Mouse (Mus musculus) layer of hippocampus, postnatal 25 days (tissue): ENCODE measurements around the gene Fbh1. TPM values are rescaled to one million over a fixed set of nuclear protein-coding genes. Genes with fewer than 3 reads are reported as not detected.
A peak's percentile ranks its signal among the peaks of the same experiment; 100 is the strongest.

Experiments
- DNase-seq, 2 experiments: peaks; one replicate each; pipeline ENCODE4 v3.0.0; 2022; ENCODE audit warnings: mixed read lengths in 2 of 2, low spot score in 1 of 2; ENCODE audit errors: extremely low spot score in 1 of 2
- total RNA-seq, 2 experiments: library from RNA; stranded (reverse); gene quantifications; 2 replicates each; pipeline ENCODE4 v1.2.3; 2021

Gene Fbh1
- total RNA-seq, result 10 to 100 TPM; 79.7 to 81.8 TPM

DNA sequence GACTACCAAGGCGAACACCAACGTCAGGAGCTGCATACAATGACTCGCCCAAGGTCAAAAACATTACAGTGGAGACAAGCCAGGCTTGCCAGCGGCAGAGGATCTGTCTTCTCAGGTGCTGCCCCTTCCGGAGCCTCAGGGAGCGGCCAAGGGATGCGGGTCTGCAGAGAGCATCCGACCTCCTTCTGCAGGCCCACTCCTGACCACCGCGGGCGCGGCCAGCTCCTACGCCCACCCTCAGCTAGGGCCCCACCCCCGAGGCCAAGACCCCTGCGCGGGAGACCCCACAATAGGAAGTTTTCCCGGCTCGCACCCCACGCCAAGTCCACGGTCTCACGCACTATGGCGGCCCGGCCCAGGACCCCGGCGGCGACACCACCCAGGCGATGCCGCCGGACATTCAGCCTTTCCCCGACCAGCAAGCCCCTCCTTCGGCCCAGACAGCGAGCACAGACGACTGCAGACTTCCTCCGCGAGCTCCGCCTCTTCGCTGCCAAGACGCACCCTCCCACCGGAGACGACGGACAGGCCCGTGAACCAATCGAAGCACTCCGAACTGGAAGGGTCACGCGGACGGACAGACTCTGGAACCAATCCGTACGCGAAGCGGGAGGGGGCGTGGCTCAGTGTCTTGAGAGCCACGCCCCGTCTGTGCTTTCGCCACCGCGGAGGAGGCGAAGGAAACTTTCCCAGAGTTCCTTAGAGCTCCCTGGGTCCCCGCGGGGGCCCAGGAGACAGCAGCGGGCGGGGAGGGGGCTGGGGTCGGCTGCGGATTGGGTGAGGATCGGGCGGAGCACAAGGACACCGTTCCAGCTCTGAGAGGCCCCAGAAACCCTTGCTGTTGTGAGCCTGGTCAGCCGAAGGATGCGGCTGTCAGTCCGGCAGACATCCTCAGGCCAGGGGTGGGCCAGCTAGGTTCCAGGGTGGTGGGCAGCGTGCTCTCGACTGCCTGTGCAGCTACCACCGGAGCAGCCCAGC is at the start of gene Fbh1, which contains the start of gene Ankrd16:
TSS of gene Fbh1 (minus strand) at position 492 of the 978 bp plus-strand sequence.
TSS of gene Ankrd16 (plus strand) at position 786 of the 978 bp plus-strand sequence.
- DNase-seq, result peak; percentile 100

GRCm38 (mm10) chr2:11801299-11801930 is 24.0 kb upstream of the Fbh1 start:
- DNase-seq, result no peak

DNA sequence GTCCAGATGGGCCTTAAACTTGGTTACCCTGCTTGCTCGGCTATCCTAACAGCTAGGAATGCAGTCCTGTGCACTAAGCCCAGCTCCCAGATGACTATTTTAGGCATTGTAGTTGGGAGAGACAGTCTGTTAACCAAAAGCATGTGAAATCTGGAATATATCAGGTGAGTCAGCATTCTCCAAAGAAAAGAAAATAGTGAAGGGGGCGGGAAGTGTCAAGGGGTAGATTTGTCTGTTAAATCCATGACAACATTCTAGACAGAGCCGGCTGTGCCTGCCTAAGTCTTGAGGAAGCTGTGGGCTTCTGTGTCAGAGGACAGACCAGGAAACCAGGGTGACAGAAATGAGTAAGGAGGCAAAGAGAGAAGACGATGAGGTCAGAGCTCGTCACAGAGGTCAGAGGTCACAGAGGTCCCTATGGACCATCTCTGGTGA is 20.6 kb upstream of the Fbh1 start:
- no peak for DNase-seq

DNA sequence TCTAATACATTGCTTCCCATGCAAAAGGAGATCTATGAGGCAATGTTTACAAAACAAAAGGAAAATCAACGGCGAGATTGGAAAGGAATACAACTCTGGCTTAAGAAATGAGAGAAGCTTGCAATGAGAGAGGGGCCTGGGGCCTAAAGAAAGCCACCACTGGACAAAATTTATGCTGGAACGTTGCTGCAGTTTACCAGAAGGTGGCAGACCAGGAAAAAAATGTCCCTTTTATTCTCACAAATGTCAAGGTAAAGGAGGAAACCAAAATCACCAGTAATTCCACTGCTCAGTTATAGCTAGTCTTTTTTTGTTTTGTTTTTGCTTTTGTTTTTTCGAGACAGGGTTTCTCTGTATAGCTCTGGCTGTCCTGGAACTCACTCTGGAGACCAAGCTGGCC is 17.3 kb upstream of the Fbh1 start:
- no peak for DNase-seq

GRCm38 (mm10) chr2:11784159-11784558 is 6.8 kb upstream of the Fbh1 start:
- DNase-seq, result no peak

GRCm38 (mm10) chr2:11778087-11778823 is 873 bp upstream of the Fbh1 start:
- peak; percentile 65 to 72 for DNase-seq

GRCm38 (mm10) chr2:11776415-11776814 is 967 bp downstream of the Fbh1 start:
- DNase-seq, result no peak

- no peak for DNase-seq
These were observed 2.3 kb downstream of the Fbh1 start for GRCm38 (mm10) chr2:11775121-11775520.

DNA sequence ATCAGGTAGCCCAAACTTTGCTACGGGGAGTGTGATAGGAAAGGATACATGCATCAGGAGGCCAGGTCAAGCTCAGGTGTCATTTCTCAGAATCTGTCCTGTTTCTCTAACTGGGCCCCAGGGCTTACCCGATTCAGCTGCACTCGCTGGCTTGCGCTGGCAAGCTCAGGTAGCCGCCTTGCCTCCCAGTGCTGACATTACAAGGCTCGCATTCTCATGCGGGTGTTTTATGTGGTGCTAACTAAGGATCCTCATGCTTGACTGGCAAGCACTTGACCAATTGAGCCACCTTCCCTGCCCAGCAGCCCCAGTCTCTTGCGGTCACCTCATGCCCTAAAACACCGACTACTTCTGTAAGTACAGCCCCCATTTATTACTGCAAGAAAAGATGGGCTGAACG is 3.0 kb downstream of the Fbh1 start:
- DNase-seq, result no peak

DNA sequence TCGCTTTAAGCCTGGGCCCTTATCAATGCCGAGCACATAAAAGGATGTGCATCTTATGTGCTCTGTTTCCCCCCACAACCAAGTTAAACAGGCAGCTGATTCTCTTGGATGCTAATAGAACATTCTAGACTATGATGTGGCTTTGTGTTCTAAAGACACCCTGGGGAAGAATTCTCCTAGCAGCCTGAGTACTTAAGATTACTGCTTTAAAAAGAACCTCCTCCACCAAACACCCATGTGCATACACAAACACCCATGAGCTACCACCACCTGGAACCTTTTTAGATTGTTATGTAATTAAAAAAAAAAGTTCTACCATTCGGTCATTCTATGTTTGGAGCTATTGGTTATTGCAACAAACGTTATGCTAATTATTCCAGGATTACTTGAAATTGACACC is 5.0 kb downstream of the Fbh1 start:
- DNase-seq, result no peak

GRCm38 (mm10) chr2:11771701-11772100 is 5.7 kb downstream of the Fbh1 start:
- no peak for DNase-seq

GRCm38 (mm10) chr2:11767161-11767545 is 10.2 kb downstream of the Fbh1 start:
- DNase-seq, result no peak

DNA sequence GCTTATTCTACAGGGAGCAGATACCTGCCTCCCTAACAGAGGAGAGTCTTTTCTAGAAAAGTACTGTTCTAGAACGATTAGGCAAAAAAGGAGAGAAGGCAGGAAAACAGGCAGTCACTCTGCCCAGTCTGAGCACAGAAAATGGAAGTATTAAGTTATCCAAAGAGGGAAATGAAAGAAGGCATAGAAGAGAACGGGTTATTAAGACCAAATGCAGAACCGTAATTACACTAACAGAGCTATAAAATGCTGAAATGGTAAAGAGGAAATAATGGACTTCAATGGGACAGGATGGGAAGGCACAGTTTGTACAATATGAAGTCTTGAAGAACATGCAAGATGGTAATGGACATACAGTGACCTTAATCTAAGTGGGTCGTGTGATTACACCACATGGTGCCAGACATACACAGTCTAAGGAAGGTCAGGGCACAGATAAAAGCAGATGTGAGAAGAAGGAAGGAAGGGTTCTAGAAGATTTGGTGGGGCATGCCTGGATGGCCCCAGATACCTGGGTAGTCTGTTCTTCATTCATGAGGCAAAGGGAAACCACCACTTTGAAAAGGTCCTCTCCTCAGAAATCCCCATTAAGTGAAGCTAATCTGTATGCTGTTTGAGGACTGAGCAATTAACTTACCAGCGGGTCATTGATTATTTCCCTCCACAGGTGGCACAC is 10.8 kb downstream of the Fbh1 start:
- DNase-seq, result no peak

GRCm38 (mm10) chr2:11765694-11766093 is 11.7 kb downstream of the Fbh1 start:
- peak; percentile 37 to 40 for DNase-seq

DNA sequence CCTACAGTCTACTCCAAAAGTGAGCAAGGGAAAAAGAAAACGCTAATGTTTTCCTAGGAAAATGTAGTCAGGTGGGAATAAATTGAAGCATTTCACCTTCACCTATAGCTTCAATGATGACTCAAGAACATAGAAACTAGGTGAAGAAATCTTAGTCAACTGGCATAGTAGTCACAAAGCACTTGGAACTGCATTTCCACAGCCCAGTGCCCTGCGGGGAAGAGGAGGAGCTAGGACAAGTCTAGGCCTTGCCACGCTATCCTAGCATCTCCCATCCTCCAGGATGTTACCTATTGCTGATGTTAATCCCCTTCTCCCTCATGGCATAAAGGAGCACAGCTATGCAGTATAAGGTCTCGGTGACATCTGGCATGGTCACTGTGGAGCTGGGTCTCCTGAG is 14.8 kb downstream of the Fbh1 start:
- DNase-seq, result no peak

GRCm38 (mm10) chr2:11739516-11740051 is 37.8 kb downstream of the Fbh1 start:
- no peak for DNase-seq

DNA sequence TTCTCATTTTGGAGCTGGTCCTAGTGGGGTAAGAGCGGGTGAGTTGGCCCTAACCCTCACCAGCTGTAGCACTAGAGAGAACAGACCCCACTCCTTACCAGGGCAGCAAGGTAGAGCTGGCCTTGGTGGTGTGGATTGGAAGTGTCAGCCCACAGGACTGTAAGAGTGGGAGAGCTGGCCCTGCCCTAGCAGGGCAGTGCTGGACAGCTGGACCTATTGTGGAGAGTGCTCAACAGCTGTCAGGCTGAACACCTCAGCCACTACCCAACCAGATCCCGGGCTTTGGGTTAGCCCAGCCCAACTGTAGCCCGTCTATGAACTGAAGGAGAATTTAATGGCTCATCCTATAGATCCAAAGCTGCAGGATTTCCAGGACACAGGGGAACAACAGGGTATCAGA is 38.6 kb downstream of the Fbh1 start:
- no peak for DNase-seq

DNA sequence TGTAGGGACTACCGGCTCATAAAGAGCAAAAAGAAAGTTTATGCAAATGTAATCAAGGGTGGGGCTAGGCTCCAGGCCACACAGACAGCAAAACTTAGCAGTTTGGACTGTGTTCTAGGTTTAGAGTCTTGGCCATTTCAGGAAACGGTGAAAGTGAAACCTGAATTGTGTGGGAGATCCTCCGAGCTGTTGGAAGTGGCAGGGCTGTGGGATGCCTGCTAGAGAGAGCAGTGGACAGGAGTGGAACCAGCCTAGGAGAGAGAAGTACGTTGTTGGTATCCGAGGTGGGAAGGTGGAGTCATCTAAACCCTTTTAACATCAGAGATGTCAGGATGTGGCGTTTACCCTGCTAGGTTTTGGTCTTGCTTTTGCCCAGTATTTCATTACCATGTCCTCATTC is 41.5 kb downstream of the Fbh1 start:
- DNase-seq, result no peak

DNA sequence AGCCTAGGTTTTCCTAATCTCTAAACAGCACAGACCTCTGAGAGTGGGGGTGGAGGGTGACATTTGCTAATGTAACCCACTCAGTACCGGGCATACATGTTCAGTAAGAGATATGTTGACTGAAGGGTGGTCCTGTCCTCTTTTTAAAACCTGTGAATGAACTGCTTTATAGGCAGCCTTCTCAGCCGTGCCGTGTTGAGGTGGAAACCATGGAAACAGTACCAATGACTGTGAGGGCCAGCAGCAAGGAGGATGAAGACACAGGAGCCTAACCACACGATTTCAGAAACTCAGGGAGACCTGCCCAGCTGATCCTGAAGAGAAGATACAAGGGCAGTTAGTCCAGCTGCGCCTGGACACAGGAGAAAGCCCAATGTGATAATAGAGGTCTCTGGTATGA is 44.4 kb downstream of the Fbh1 start:
- no peak for DNase-seq

DNA sequence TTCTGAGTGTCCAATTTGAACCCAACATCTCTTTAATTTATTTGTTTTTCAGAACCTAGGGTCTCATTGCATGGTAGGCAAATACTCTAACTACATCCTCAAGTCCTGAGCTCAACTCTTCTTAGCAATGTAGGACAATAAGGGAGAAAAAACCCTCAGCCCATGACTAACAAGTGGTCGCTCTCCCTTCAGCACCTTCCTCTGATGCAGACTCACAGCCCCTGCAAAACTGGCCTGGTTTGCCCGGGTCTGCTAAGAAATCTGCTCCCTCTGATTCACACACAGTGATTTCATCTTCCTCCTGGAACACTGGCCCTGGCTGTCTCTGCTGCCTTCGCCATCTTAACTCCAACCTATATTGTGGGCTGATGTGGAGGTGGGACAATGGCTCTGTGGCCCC is 48.3 kb downstream of the Fbh1 start:
- no peak for DNase-seq
